Mouse (Mus musculus): ENCODE measurements around the gene Mcee.

- TF ChIP-seq CTCF (IDR thresholded peaks at IDR 0.05; ENCODE audit: low read depth, low read length) (no peak), POLR2A (IDR thresholded peaks at IDR 0.05; ENCODE audit: extremely low read depth, insufficient read depth, low read length) (no peak)
Measured at GRCm38 (mm10) chr7:64349147-64349861, 43.1 kb upstream of the Mcee start.

Data from liver, adult 2 months (tissue).